Mouse (Mus musculus): ENCODE data around the gene Pck1.

Gene Pck1

DNA sequence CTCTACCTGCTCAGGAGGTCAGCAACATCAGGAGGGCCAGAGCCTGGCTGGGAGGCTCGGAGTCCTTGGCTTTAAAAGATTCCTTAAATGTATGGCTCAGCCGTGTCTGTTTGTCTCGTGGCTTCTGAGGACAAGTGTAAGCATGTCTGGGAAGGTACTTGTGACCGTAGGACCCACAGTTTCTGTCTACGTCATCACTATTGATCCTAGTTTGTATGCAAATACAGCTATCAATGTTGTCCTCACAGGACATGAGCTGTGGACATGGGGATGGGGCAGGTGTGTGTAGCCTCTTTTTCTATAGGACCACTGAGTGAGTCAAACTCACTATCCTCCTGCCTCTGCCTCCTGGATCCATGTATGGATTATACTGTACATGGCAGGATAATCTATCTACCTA, 4.8 kb upstream of the Pck1 start:
- DNase-seq (ENCODE audit: low spot score in 2 of 2), result no peak

DNA sequence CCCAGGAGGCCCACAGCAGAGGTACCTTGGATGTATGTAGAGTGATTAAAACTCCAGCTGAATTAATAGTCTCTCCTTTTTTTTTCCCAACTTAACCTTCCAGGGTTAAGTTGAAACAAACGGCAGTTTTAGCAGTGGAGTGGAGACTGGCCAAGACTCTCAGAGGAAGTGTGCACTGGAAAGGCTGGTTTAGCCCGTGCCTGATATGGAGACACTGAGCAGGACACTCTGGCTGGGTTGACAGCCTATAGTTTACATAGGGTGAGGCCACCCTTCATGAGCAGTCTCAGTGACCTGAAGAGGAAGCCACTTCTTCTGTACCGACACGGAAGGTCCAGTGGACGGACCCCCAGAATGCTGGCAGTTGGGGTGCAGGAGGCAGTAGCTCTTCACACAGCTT, 1.5 kb upstream of the Pck1 start:
- DNase-seq (ENCODE audit: low spot score in 2 of 2), result no peak

DNA sequence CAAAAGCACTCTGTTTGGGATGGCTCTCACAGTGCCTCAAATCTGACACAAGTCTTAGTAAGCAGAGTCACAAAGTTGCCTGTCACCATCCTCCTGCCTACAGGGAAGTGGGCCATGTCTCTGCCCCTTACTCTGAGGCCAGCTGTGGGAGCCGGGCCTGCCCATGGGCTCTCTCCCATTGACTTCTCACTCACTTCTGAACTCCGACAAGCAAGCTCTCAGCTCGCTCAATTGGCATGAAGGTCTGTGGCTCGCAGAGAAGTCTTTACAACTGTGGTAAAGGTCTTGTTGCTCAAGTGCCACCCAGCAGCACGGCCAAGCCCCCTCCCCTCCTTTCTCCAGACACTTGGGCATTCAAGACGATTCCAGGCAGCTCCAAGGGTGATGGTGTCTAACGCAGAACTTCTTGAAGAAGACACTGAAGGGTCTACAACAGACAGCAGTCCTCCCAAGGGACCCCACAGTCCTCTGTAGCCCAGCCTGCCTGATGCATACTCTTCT, 1.0 kb upstream of the Pck1 start:
- no peak for DNase-seq (ENCODE audit: low spot score in 2 of 2)

DNA sequence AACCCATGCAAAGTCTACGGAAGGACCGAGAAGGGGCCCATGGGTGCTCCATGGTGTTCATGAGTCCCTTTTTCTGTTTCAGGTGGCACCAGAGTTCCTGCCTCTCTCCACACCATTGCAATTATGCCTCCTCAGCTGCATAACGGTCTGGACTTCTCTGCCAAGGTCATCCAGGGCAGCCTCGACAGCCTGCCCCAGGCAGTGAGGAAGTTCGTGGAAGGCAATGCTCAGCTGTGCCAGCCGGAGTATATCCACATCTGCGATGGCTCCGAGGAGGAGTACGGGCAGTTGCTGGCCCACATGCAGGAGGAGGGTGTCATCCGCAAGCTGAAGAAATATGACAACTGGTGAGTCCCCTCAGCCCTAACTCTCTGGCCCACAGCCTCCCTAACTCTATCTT, 418 bp downstream of the Pck1 start:
- DNase-seq (ENCODE audit: low spot score in 2 of 2), result no peak

DNA sequence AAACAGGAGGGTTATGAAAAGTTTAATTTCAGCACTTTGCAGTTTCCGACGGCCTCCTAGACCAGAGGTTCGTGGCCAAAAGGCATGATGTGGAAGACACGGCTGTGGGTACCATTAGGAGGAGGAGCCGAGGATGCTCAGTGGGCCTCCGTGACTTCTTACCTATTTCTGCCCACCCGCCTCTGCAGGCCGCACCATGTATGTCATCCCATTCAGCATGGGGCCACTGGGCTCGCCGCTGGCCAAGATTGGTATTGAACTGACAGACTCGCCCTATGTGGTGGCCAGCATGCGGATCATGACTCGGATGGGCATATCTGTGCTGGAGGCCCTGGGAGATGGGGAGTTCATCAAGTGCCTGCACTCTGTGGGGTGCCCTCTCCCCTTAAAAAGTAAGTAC, 1.7 kb downstream of the Pck1 start:
- no peak for DNase-seq (ENCODE audit: low spot score in 2 of 2)

DNA sequence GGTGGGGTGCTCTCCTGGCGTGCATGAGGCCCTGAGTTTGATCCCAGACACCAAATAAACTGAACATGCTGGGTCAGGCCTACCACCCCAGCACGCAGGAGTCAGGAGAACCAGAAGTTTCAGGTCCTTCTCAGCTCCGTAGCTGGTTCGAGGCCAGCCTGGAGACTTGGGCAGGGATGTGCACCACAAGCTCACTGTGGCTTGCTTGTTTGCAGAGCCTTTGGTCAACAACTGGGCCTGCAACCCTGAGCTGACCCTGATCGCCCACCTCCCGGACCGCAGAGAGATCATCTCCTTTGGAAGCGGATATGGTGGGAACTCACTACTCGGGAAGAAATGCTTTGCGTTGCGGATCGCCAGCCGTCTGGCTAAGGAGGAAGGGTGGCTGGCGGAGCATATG, 2.1 kb downstream of the Pck1 start:
- no peak for DNase-seq (ENCODE audit: low spot score in 2 of 2)

DNA sequence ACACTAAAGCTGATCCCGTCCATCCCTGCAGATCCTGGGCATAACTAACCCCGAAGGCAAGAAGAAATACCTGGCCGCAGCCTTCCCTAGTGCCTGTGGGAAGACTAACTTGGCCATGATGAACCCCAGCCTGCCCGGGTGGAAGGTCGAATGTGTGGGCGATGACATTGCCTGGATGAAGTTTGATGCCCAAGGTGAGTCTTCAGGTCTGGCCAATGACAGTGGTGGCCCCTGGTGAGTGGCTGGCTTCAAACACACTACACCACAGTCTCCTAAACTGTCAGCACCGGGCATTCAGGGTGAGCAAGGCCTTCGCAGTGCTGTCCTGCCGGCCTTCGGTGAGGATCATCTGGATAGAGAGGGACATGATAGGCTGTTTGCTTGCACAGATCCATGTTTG, 3.1 kb downstream of the Pck1 start:
- no peak for DNase-seq (ENCODE audit: low spot score in 2 of 2)

DNA sequence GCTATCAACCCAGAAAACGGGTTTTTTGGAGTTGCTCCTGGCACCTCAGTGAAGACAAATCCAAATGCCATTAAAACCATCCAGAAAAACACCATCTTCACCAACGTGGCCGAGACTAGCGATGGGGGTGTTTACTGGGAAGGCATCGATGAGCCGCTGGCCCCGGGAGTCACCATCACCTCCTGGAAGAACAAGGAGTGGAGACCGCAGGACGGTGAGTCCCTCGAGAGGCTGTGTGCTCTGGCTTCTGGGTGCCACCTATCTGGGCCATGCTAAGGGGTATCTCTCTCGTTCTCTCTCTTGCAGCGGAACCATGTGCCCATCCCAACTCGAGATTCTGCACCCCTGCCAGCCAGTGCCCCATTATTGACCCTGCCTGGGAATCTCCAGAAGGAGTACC, 4.1 kb downstream of the Pck1 start:
- no peak for DNase-seq (ENCODE audit: low spot score in 2 of 2)

DNA sequence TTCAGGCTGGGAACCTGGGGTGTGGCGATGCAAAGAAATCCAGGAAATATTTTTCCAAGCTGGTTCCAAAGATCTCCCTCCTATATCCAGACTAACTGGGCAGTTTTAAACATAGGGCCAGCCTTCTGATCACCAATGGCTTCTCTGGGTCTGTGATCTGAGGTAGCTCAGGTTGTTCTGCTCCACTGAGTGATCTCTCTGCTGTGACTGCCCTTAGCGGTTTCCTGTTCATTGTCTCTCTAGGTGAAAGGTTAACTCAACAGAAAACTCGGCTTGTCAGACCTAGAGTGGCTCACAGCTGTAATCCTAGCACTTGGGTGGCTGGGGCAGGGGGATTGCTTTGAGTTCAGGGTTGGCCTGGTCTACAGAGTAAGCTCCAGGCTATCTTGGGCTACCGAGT, 4.5 kb downstream of the Pck1 start:
- no peak for DNase-seq (ENCODE audit: low spot score in 2 of 2)

DNA sequence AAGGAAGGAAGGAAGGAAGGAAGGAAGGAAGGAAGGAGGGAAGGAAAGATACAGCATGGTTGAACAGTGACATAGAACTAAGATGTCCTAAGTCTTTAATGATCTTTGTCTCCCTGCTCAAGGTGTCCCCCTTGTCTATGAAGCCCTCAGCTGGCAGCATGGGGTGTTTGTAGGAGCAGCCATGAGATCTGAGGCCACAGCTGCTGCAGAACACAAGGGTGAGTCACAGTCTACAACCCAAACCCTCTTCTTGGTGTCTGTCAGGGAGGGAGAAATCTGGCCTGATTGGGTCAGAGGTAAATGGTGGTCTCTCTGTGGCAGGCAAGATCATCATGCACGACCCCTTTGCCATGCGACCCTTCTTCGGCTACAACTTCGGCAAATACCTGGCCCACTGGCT, 5.0 kb downstream of the Pck1 start:
- DNase-seq (ENCODE audit: low spot score in 2 of 2), result no peak

DNA sequence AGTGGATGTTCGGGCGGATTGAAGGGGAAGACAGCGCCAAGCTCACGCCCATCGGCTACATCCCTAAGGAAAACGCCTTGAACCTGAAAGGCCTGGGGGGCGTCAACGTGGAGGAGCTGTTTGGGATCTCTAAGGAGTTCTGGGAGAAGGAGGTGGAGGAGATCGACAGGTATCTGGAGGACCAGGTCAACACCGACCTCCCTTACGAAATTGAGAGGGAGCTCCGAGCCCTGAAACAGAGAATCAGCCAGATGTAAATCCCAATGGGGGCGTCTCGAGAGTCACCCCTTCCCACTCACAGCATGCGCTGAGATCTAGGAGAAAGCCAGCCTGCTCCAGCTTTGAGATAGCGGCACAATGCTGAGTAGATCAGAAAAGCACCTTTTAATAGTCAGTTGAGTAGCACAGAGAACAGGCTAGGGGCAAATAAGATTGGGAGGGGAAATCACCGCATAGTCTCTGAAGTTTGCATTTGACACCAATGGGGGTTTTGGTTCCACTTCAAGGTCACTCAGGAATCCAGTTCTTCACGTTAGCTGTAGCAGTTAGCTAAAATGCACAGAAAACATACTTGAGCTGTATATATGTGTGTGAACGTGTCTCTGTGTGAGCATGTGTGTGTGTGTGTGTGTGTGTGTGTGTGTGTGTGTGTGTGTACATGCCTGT, 5.7 kb downstream of the Pck1 start:
- no peak for DNase-seq (ENCODE audit: low spot score in 2 of 2)

DNA sequence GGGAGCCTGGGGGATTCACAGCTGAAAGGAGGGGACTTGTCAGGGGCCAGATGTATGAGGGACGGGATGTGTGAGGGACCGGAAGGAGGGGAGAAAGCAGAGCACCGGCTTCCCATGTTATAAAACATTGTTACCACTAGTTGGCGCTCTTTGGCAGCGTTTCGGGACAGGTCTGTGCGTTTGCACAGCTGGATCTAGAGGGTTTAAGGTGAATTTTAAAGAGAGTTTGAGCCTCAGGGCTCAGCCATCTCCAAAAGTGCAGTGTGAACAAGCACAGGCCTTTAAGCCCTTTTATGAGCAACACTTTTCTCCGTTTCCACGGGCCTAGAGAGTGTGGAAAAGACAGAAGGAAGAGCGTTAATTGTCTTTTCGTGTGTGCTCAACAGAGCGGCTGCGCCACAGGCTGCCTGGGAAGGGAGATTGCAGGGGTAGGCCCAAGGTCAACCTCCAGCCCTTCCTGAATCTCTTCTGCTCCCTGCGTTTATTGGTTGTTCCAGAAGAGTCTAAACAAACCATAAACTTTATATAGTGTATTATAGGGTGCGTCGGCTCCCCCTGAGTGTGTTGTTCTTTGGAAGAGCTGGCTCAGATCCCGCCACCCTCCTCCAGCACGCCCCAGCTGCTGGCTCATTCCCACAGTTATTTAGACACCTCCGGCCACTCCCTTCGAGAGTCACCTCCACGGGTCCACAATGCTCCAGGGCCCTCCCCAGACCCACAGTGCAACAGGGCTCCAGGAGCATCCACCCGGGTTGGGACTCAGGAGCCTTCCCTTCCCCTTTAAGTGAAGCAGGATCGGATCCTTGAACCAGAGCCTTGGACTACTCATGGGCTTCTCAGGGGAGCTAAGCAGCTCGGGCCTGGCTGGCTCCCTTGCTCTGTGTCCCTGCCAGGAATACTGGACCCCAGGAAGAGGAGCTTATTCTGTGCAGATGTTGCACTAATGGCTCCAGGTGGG, 6.8 kb downstream of the Pck1 start:
- no peak for DNase-seq (ENCODE audit: low spot score in 2 of 2)

DNA sequence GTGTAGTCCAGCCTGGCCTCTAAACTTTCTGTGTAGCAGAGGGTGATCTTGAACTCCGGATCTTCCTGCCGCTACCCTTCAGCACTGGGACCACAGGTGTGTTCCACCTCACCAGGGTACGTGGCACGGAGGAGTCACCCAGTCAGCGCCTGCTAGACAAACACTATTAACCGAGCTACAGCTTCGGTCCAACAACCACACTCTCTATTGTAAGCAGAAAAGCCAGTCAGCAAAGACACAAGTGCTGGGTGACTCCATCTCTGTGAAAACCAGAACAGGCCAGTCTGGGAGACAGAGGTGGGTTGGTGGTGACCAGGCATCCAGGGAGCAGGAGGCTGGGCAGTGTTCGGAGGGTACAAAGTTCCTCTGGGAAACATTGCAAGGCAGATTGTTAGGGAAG, 10.5 kb downstream of the Pck1 start:
- no peak for DNase-seq (ENCODE audit: low spot score in 2 of 2)

DNA sequence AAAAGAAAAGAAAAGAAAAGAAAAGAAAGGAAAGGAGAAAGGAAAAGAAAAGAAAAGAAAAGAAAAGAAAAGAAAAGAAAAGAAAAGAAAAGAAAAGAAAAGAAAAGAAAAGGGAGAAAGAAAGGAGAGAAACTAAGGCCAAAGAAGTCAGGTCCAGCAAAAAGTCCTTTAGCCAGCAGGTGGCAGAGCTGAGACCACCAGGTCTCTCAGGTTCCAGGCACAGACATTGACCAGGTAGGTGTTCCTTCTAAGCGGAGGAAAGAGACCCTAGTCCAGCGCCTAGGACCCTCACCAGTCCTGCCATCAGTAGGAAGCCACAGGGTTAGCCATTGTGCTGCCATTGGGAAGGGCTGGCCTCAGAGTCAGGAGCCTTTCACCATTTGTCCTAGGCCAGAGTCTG, 11.5 kb downstream of the Pck1 start:
- DNase-seq (ENCODE audit: low spot score in 2 of 2), result no peak

DNA sequence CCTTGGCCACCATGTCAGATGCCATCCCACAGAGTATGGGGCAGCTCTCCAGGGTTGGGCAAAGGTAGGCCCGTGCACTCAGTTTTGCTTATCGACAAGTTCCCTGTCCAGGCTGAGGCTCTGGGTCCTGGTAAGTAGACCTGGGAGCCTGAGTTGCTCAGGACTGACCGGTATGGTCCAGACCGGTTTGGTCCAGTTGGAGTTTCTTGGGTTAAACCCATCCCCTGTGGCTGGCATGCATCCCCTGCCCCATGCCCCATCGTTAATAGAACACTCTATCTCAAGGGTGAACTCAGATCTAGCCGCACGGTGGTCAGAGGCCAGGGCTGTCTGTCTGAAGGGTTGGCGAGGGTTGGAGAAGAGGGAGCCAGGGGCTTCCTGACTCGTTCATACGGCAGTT, 12.1 kb downstream of the Pck1 start:
- no peak for DNase-seq (ENCODE audit: low spot score in 2 of 2)

DNA sequence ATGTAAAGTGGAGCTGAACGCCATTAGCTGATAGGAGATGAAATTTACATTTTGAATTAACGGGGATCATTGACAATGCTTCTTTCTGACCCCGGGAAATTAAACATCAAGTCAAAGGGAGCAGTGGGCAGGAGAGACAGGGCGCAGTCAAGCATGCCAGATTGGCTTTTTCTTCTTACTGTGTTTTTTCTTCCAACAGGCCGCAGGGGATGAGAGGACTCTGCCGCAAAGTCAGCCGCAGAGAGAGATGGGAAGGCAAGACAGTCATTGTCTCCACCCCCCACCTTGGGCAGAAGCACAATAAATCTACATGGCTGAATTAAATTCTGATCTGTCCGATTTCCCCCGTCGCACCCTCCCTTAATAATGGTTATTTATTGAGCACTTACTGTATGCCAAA, 12.5 kb downstream of the Pck1 start:
- DNase-seq (ENCODE audit: low spot score in 2 of 2), result no peak

DNA sequence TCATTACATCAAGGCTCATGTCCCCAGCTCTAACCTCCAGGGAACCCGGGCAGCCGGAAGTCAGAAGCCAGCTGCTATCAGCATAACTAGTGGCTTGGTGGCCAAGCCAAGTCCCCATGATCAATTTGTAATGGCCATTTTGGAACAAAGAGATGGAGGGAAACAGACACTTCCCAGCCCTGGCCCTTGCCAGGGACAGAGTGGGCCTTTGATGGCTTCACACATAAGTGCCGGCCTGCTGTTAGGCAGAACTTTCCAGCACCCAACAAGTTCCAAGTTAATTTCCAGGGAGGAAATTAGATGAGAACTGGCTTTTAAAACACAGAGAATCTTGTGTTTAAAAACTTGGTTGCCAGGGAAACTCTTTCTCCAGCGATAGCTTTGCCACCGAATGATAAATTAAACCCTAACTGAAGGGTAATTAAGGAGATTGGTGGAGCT, 15.6 kb downstream of the Pck1 start:
- no peak for DNase-seq (ENCODE audit: low spot score in 2 of 2)

DNA sequence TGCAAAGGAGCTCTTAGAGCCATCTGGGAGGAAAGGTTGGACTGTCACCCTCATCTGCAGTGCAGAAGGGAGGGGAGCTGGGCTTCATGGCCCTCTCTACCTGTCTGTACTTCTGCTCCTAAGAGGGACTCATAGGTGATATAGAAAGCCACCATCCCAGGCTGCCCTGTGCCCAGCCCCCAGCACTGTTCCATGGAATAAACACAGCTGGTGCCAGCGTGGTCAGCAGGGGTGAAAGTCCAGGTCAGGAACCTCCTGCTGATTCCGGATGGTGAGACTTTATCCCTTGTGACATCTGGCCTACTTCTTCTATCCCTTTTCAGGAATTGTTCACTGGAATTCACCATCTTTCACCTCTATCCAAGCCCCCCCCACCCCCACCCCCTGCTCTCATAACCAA, 17.2 kb downstream of the Pck1 start:
- DNase-seq (ENCODE audit: low spot score in 2 of 2), result no peak

DNA sequence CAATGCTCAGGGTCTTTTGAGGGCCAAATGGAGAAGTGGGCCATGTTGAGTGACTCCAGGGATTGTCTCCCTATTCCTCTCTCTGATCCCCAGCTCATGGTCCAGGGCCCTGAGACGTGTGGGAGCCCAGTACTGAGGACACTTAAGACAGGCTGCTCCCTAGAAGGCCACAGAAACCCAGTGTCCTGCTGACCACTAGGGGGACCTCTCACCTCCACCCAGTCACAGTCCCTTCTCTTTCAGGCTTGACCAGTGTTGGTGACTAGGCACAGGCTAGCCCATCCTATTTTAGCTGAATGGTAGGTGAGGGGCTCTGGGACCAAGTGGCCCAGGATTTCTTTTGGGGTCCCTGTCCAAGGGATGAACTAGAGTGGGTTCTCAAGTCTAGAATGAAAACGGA, 17.9 kb downstream of the Pck1 start:
- DNase-seq (ENCODE audit: low spot score in 2 of 2), result no peak

DNA sequence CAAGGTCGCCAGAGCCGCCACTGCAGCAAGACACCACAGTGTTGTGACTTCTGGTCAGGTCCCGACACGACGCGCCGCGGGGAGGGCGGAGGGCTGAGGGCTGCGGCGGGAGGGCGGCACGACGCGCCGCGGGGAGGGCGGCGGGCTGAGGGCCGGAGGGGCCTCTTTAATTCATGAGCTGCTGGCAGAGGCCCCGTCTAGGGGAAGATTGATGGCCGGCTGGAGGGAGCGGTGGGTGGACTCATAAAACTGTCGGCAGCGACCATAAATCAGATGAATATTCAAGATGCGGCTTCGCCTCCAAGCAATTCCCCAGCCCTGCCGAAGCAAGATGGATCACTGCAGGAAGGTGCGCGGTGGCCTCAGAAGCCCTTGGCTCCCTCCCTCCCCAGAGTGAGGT, 18.6 kb downstream of the Pck1 start:
- DNase-seq (ENCODE audit: low spot score in 2 of 2), result peak; percentile 18 to 25

DNA sequence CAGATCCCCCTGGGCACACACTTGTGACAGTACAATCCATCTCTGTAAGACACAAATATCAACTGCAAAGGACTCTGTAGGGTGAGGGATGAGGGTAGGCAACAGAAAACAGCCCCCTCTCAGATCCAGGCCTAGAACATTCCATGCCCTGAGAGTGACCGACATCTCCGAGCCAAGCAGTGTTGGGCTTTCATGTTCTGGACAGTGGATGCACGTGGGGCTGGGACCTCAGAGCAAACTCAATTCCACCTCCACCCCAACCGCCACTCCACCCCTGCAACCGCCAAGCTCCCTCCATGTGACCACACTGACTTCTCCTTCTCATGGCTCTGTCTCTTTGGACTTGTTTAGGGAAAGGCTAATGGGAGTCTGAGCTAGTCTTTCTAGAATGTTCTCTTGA, 19.1 kb downstream of the Pck1 start:
- DNase-seq (ENCODE audit: low spot score in 2 of 2), result no peak

DNA sequence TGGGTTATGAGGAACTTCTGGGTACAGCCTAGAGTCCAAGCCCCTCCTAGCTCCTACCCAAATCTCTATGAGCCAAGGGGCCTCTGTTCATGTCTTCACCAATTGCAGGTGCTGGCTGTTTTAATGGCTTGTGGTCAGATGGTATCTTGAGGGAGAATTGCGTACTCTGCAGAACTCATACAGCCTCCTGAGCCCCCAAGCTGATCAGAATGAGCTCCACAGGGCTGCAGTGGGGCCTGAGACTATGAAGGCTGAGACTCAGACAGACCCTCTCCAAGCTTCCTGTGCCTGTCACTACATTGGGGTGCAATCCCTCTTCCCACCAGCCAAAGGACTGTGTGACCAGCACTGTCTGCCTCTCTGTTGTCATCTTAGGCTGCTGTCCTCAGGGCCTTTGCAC, 19.5 kb downstream of the Pck1 start:
- no peak for DNase-seq (ENCODE audit: low spot score in 2 of 2)

DNA sequence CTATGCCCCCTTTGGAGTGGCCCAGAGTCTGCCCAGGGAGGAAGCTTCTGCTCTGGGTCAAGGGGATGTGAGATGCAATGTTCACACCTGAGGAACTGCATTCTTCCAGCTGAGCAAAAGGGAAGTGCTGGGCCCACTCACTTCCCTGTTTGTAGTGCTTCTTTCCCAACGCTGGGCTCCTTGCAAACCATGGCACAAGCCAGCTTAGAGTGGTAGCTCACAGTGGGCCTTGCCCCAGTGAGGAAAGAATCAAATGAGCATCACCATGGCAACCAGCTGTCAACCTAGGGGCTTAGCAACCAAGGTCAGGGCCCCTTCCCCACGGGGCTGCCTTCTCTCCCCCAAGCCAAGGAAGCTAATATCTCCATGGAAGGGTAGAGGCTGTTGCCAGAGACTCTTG, 20.2 kb downstream of the Pck1 start:
- DNase-seq (ENCODE audit: low spot score in 2 of 2), result no peak

All from right cerebral cortex, postnatal 36 days (tissue).